Mouse (Mus musculus) induced T-regulatory cell, adult 2 months (primary cell): ENCODE data around the gene Efcab9.

Experiments used
- DNase-seq: peaks from one replicate; pipeline ENCODE4 v3.0.0-alpha.2; 2012; ENCODE audit warnings: low read depth

Efcab9 gene

GRCm38 (mm10) chr11:32498757-32499535 lies 32.9 kb downstream of the Efcab9 start:
- DNase-seq = no peak

- DNase-seq = no peak
Observed at GRCm38 (mm10) chr11:32495283-32495682, 36.6 kb downstream of the Efcab9 start.

GRCm38 (mm10) chr11:32493312-32493711 lies 38.6 kb downstream of the Efcab9 start:
- no peak for DNase-seq

- DNase-seq = no peak
Observed at GRCm38 (mm10) chr11:32491079-32491478, 40.8 kb downstream of the Efcab9 start.

GRCm38 (mm10) chr11:32488808-32489670 lies 42.8 kb downstream of the Efcab9 start:
- DNase-seq = peak; percentile 82

GRCm38 (mm10) chr11:32488344-32488743 lies 43.5 kb downstream of the Efcab9 start:
- DNase-seq = no peak

GRCm38 (mm10) chr11:32487501-32487900 lies 44.4 kb downstream of the Efcab9 start:
- DNase-seq = peak; percentile 54

GRCm38 (mm10) chr11:32486621-32487020 lies 45.3 kb downstream of the Efcab9 start:
- peak; percentile 54 for DNase-seq

GRCm38 (mm10) chr11:32485290-32485689 lies 46.6 kb downstream of the Efcab9 start:
- peak; percentile 29 for DNase-seq

GRCm38 (mm10) chr11:32481525-32481924 lies 50.4 kb downstream of the Efcab9 start:
- DNase-seq = no peak

- DNase-seq = peak; percentile 27
Observed at GRCm38 (mm10) chr11:32475487-32476236, 56.2 kb downstream of the Efcab9 start.

- no peak for DNase-seq
Observed at GRCm38 (mm10) chr11:32474725-32475124, 57.2 kb downstream of the Efcab9 start.
